Mouse (Mus musculus): ENCODE results near the gene Tnc. TPM values are rescaled to one million over a fixed set of nuclear protein-coding genes. Genes with fewer than 3 reads are reported as not detected.
A peak's percentile ranks its signal among the peaks of the same experiment; 100 is the strongest.

Tnc gene
- polyA plus RNA-seq (2015; fragmentation: Nextera tagmentation; extraction: Ambion mirVana), result 11.7 and 13.6 TPM in 2 replicates

- Histone ChIP-seq H3K36me3 (no peaks in the 10 kb centered on the region), H3K9me3 (no peaks in the 10 kb centered on the region), H3K4me1 (replicated peaks) (peaks cover 16% of the 10 kb centered on the region), H3K4me2 (peak within 1 kb of the TSS; percentile 66), H3K9ac (peak within 1 kb of the TSS; percentile 51), H3K27ac (replicated peaks) (no peak within 1 kb of the TSS), H3K4me3 (peak within 1 kb of the TSS; percentile 36), H3K27me3 (peaks cover 25% of the 10 kb centered on the region)
- WGBS, result under 1% methylated on average over 26 of the region's 26 CpGs
- peak; percentile 87 for ATAC-seq (ENCODE audit: low read depth)
Measured at GRCm38 (mm10) chr4:64046831-64047493, at the start of gene Tnc. Gene Tnc, minus strand, starts transcription at chr4:64047015.

- Histone ChIP-seq H3K4me3 (no peak overlapping the region), H3K9ac (no peak overlapping the region), H3K4me1 (replicated peaks) (no peaks in the 10 kb centered on the region), H3K4me2 (no peak overlapping the region), H3K36me3 (no peaks in the 10 kb centered on the region), H3K27me3 (no peaks in the 10 kb centered on the region), H3K9me3 (no peaks in the 10 kb centered on the region), H3K27ac (replicated peaks) (no peak overlapping the region)
- WGBS, result 82% methylated on average over 5 of the region's 5 CpGs
- no peak for ATAC-seq (ENCODE audit: low read depth)
Measured at GRCm38 (mm10) chr4:64094221-64094620, 47.4 kb upstream of the Tnc start.

- Histone ChIP-seq H3K4me1 (replicated peaks) (no peaks in the 10 kb centered on the region), H3K36me3 (no peaks in the 10 kb centered on the region), H3K9ac (no peak overlapping the region), H3K27me3 (no peaks in the 10 kb centered on the region), H3K27ac (replicated peaks) (no peak overlapping the region), H3K4me3 (no peak overlapping the region), H3K9me3 (no peaks in the 10 kb centered on the region), H3K4me2 (no peak overlapping the region)
- no peak for ATAC-seq (ENCODE audit: low read depth)
- 76% methylated on average over 1 of the region's 1 CpGs for WGBS
Measured at GRCm38 (mm10) chr4:64092857-64093256, 46.0 kb upstream of the Tnc start.

GRCm38 (mm10) chr4:64089378-64089777 lies 42.6 kb upstream of the Tnc start:
- Histone ChIP-seq H3K4me2 (no peak overlapping the region), H3K9me3 (no peaks in the 10 kb centered on the region), H3K27me3 (no peaks in the 10 kb centered on the region), H3K36me3 (no peaks in the 10 kb centered on the region), H3K4me3 (no peak overlapping the region), H3K9ac (no peak overlapping the region), H3K4me1 (replicated peaks) (no peaks in the 10 kb centered on the region), H3K27ac (replicated peaks) (no peak overlapping the region)
- 69% methylated on average over 2 of the region's 2 CpGs for WGBS
- no peak for ATAC-seq (ENCODE audit: low read depth)

DNA sequence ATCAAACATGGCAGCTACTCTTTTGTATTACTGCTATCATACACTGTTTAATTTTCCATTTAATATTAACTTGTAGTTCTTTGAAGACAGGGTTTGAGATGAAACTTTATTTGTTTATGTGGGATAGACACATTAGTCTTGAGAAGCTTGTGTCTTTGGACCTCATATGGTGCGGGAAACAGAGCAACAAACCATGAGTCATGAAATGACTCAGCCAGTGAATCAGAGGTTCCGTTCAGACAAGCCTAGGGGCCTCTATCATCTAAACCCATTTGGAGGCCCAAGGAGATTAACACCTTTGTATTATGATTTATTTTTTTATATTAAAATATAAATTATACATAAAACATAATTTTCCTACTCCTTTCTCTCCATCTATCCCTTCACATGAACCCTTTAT lies 40.9 kb upstream of the Tnc start:
- Histone ChIP-seq H3K4me1 (replicated peaks) (no peaks in the 10 kb centered on the region), H3K9me3 (no peaks in the 10 kb centered on the region), H3K4me2 (no peak overlapping the region), H3K4me3 (no peak overlapping the region), H3K27ac (replicated peaks) (no peak overlapping the region), H3K36me3 (no peaks in the 10 kb centered on the region), H3K27me3 (no peaks in the 10 kb centered on the region), H3K9ac (no peak overlapping the region)
- WGBS, result 83% methylated on average over 2 of the region's 2 CpGs
- no peak for ATAC-seq (ENCODE audit: low read depth)

- H3K36me3 ChIP-seq, result no peaks in the 10 kb centered on the region
- WGBS, result 96% methylated on average over 1 of the region's 1 CpGs
- no peak for ATAC-seq (ENCODE audit: low read depth)
- H3K27ac ChIP-seq (replicated peaks), result no peak overlapping the region
- H3K9ac ChIP-seq, result no peak overlapping the region
- H3K4me2 ChIP-seq, result no peak overlapping the region
- no peaks in the 10 kb centered on the region for H3K4me1 ChIP-seq (replicated peaks)
- H3K27me3 ChIP-seq, result no peaks in the 10 kb centered on the region
- no peaks in the 10 kb centered on the region for H3K9me3 ChIP-seq
- H3K4me3 ChIP-seq, result no peak overlapping the region
Measured at GRCm38 (mm10) chr4:64085993-64086567, 39.3 kb upstream of the Tnc start.

DNA sequence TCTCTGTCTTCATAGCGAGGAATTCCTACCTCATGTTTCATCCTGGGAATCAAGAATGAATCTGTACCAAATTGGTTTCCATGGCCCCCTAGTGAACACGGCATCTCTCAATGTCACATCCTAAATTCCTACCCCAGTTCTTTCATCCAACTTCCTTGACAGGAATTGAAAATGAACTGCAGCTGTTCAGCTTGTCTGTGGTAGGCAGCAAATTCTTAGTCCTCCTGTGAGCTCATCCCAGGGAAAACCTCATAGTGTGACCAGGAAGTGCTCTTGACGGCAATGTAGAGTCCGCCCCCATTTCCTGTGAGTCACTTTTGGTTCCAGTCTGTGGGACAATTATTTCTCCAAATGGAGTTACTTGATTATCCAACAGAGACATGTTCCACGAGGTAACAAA lies 37.0 kb upstream of the Tnc start:
- no peaks in the 10 kb centered on the region for H3K9me3 ChIP-seq
- H3K4me3 ChIP-seq, result no peak overlapping the region
- H3K9ac ChIP-seq, result no peak overlapping the region
- no peak overlapping the region for H3K27ac ChIP-seq (replicated peaks)
- no peaks in the 10 kb centered on the region for H3K36me3 ChIP-seq
- no peak overlapping the region for H3K4me2 ChIP-seq
- H3K4me1 ChIP-seq (replicated peaks), result no peaks in the 10 kb centered on the region
- WGBS, result 82% methylated on average over 5 of the region's 5 CpGs
- H3K27me3 ChIP-seq, result no peaks in the 10 kb centered on the region
- ATAC-seq (ENCODE audit: low read depth), result no peak

DNA sequence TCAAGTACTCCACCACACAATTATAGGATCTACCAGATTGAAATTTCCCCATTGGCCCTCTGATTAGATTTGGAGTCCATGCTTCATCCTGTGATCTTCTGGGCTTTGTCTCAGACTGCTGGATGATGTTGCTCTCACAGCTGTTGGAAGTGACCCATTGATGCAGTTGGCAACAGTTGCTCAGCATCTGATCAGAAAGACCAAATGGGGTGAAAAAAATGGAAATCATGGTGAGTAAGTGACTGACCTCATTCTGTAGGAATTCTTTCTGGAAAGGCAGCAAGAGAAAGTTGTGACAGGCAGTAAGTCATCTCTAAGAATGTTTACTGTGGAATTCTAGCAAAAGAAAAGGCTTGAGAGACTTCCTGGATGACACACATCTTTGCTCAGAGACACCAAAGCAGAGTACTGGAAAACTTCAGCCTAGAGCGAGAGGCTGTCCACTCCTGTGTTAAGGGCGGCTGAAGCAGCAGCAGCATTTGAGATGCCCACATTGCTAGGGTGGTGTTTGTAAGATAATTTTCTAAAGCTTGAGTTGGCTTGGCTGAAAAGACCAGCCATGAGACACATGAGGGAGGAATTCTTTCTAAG lies 31.3 kb upstream of the Tnc start:
- Histone ChIP-seq H3K4me1 (replicated peaks) (no peaks in the 10 kb centered on the region), H3K4me3 (no peak overlapping the region), H3K9ac (no peak overlapping the region), H3K36me3 (no peaks in the 10 kb centered on the region), H3K4me2 (no peak overlapping the region), H3K27me3 (no peaks in the 10 kb centered on the region), H3K9me3 (no peaks in the 10 kb centered on the region), H3K27ac (replicated peaks) (no peak overlapping the region)
- WGBS, result 86% methylated on average over 2 of the region's 2 CpGs
- ATAC-seq (ENCODE audit: low read depth), result no peak

DNA sequence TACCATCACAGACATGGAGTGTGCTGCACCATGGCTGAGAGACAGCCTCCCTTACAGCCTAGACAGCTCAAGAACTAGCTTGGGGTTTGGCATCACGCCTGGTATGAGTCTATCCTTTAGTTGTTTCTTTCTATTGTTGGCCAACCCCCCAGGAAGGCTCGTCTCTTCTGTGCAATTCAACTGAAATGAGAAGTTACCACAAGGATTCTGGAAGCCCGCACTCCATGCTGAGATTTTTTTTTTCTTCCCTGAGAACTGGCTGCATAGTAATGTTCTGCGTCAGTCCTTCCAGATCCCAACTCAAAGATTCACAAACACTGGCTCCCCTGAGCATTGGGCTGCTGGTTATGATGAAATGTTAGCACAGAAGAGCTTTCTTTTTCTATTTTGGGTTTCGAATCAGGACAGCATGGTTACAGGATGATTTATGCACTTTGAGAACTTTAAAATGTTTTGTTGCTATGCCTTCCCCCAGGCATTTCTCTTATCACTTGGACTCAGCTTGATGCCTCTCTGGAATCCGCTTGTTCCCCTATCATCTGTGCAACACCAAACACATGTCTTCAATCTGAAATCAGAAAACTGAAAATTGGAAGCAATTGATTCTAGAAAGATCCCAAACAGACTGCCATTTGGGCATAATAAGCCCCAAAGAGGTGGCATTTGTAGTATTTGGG lies 29.7 kb upstream of the Tnc start:
- ATAC-seq (ENCODE audit: low read depth), result no peak
- Histone ChIP-seq H3K4me1 (replicated peaks) (no peaks in the 10 kb centered on the region), H3K36me3 (no peaks in the 10 kb centered on the region), H3K4me2 (no peak overlapping the region), H3K9me3 (no peaks in the 10 kb centered on the region), H3K27me3 (no peaks in the 10 kb centered on the region), H3K27ac (replicated peaks) (no peak overlapping the region), H3K4me3 (no peak overlapping the region), H3K9ac (no peak overlapping the region)
- WGBS, result 75% methylated on average over 6 of the region's 6 CpGs

GRCm38 (mm10) chr4:64074725-64075124 lies 27.9 kb upstream of the Tnc start:
- no peak overlapping the region for H3K27ac ChIP-seq (replicated peaks)
- H3K36me3 ChIP-seq, result no peaks in the 10 kb centered on the region
- H3K27me3 ChIP-seq, result no peaks in the 10 kb centered on the region
- no peak overlapping the region for H3K4me2 ChIP-seq
- ATAC-seq (ENCODE audit: low read depth), result no peak
- H3K4me1 ChIP-seq (replicated peaks), result no peaks in the 10 kb centered on the region
- H3K4me3 ChIP-seq, result no peak overlapping the region
- H3K9me3 ChIP-seq, result no peaks in the 10 kb centered on the region
- no peak overlapping the region for H3K9ac ChIP-seq

- Histone ChIP-seq H3K4me3 (no peak overlapping the region), H3K9ac (no peak overlapping the region), H3K4me1 (replicated peaks) (no peaks in the 10 kb centered on the region), H3K4me2 (no peak overlapping the region), H3K27me3 (no peaks in the 10 kb centered on the region), H3K9me3 (no peaks in the 10 kb centered on the region), H3K27ac (replicated peaks) (no peak overlapping the region), H3K36me3 (no peaks in the 10 kb centered on the region)
- ATAC-seq (ENCODE audit: low read depth), result no peak
- 79% methylated on average over 7 of the region's 7 CpGs for WGBS
Measured at GRCm38 (mm10) chr4:64067394-64067793, 20.6 kb upstream of the Tnc start.

DNA sequence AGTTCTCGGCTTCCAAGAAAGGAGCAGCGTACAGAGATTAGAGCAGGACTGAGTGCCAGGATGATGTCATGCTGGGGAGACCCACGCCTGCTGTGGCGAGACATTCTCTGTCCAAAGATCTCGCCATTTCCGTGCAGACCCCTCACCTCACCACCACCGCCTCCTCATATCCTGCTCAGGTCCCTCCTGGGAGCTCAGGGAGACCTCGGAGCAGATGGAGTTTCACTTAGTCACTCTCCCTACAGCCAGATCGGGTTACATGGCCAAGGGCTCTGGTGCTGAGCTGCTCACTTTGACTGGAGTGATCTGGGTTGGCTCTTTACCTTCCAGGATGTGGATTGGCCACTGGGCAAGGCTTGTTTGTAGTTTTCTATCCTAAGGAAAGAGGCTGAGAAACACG lies 18.5 kb upstream of the Tnc start:
- no peak overlapping the region for H3K4me2 ChIP-seq
- WGBS, result 54% methylated on average over 10 of the region's 10 CpGs
- no peak for ATAC-seq (ENCODE audit: low read depth)
- no peak overlapping the region for H3K9ac ChIP-seq
- H3K4me1 ChIP-seq (replicated peaks), result no peaks in the 10 kb centered on the region
- no peaks in the 10 kb centered on the region for H3K27me3 ChIP-seq
- H3K27ac ChIP-seq (replicated peaks), result no peak overlapping the region
- no peaks in the 10 kb centered on the region for H3K9me3 ChIP-seq
- no peak overlapping the region for H3K4me3 ChIP-seq
- H3K36me3 ChIP-seq, result no peaks in the 10 kb centered on the region

All from neural tube, embryonic 13.5 days (tissue).